Mouse (Mus musculus): ENCODE measurements around the gene Sema6b. TPM values are rescaled to one million over a fixed set of nuclear protein-coding genes. Genes with fewer than 3 reads are reported as not detected.
"Not testable (repeated sequence)": the region's sequence is repeated elsewhere in the genome, so short reads cannot be mapped to it uniquely, and the experiment has no call there.

Sema6b gene
- polyA plus RNA-seq, 1 experiment from 2014 or later = 13.0 TPM

- peaks cover 8% of the 10 kb centered on the region; the same call in 1 of the 2 replicates for H3K27me3 ChIP-seq (replicated peaks)
- ATAC-seq (ENCODE audit: low FRiP score, low read depth) = no peak
- no peaks in the 10 kb centered on the region for H3K36me3 ChIP-seq
- H3K4me2 ChIP-seq (replicated peaks) = no peak overlapping the region
- H3K4me3 ChIP-seq = no peak overlapping the region
- H3K9ac ChIP-seq = no peak overlapping the region
- 64% methylated on average over 1 of the region's 1 CpGs for WGBS
- no peak overlapping the region for H3K27ac ChIP-seq
- H3K4me1 ChIP-seq = no peaks in the 10 kb centered on the region
- H3K9me3 ChIP-seq = no peaks in the 10 kb centered on the region
These were observed 29.1 kb downstream of the Sema6b start for GRCm38 (mm10) chr17:56111021-56111420.

DNA sequence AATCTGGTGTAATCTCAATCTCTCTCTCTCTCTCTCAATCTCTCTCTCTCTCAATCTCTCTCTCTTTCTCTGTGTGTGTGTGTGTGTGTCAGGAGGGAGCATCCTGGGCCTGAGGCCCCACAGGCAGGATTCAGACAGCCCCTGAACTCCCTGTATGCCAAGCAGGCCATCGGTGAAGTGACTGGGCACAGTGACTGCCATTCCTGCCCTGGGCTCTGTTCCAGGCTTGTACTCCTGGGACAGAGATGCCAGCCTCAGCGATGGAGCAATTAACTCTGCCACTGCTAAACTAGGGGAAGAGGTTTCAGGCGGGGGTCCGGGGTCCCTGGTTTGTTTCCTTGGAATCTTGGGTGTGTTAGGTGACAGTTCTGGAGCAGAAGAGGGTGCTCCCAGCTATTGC is 29.6 kb downstream of the Sema6b start:
- ATAC-seq (ENCODE audit: low FRiP score, low read depth) = no peak
- Histone ChIP-seq H3K9me3 (no peaks in the 10 kb centered on the region), H3K4me1 (no peaks in the 10 kb centered on the region), H3K4me2 (replicated peaks) (no peak overlapping the region), H3K9ac (no peak overlapping the region), H3K27me3 (replicated peaks) (0 out of 2 replicates have a peak, but pooled peaks cover 4% of the 10 kb centered on the region), H3K27ac (no peak overlapping the region), H3K4me3 (no peak overlapping the region), H3K36me3 (no peaks in the 10 kb centered on the region)
- 65% methylated on average over 4 of the region's 4 CpGs for WGBS

GRCm38 (mm10) chr17:56109219-56110051 is 30.7 kb downstream of the Sema6b start, which contains the start of gene Plin4:
Gene Plin4, minus strand, starts transcription at chr17:56109803.
- no peaks in the 10 kb centered on the region for H3K9me3 ChIP-seq
- 59% methylated on average over 10 of the region's 10 CpGs for WGBS

DNA sequence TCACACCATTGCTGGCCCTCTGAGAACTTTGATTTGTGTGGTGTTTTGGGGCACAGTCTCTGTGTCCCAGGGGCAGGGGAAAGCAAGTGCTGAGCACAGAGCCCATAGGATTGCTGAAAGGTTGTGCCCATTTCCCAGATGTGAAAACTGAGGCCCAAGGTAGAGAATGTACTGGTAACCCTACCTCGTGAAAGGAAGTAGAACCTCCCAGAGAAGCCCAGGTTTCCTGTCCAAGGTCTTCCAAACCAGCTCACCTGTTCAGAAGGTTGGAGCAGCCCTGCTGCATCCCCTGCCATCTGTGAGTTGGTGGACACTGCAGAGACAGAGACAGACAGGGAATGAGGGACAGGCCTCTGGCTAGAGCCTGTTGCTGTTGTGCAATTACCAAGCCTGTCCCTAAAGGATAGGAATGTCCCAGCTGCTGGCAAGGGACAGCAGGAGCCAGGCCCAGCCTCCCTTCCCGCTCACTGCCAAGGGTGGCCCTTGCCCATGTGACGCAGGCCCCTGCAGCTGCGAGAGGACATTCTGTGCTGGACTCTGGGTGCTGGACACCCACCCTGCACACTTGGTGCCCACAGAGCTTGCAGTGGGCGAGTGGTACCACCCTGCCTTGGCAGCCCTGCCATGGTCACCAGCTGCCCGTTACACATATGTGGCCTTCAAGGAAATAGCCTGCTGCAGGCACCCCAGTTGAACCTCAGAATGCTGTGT is 31.7 kb downstream of the Sema6b start:
- Histone ChIP-seq H3K9me3 (no peaks in the 10 kb centered on the region), H3K9ac (no peak overlapping the region), H3K27me3 (replicated peaks) (no peaks in the 10 kb centered on the region), H3K36me3 (peaks cover 6% of the 10 kb centered on the region), H3K27ac (no peak overlapping the region), H3K4me1 (no peaks in the 10 kb centered on the region), H3K4me3 (no peak overlapping the region), H3K4me2 (replicated peaks) (no peak overlapping the region)
- ATAC-seq (ENCODE audit: low FRiP score, low read depth) = no peak
- WGBS = 81% methylated on average over 6 of the region's 6 CpGs

More at GRCm38 (mm10) chr17:56109219-56110051, 30.7 kb downstream of the Sema6b start, which contains the start of gene Plin4:
- no peak within 1 kb of the TSS for H3K9ac ChIP-seq
- H3K4me1 ChIP-seq = no peaks in the 10 kb centered on the region
- no peaks in the 10 kb centered on the region for H3K36me3 ChIP-seq
- H3K4me3 ChIP-seq = no peak within 1 kb of the TSS
- no peak for ATAC-seq (ENCODE audit: low FRiP score, low read depth)
- H3K4me2 ChIP-seq (replicated peaks) = no peak within 1 kb of the TSS
- H3K27ac ChIP-seq = no peak within 1 kb of the TSS
- H3K27me3 ChIP-seq (replicated peaks) = 0 out of 2 replicates have a peak, but pooled peaks cover 3% of the 10 kb centered on the region

DNA sequence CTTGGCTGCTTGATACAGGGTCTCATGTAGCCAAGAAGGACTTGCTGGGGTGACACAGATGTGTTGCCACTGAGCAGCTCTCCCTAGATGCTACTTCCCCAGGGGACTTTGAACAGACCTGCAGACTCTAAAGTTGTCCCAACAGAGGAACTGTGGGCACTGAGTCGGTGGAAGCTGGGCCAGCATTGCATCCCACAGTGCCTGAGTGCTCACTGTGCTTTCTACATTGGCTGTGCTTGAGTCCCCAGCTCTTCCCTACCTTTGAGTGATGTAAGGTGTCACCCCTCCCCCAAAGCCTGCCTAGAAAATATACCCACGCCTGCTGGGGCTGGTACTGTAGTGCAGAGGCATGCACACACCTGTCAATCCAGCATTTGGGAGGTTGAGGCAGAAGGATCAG is 32.4 kb downstream of the Sema6b start:
- Histone ChIP-seq H3K4me3 (no peak overlapping the region), H3K4me1 (no peaks in the 10 kb centered on the region), H3K9ac (no peak overlapping the region), H3K4me2 (replicated peaks) (no peak overlapping the region), H3K36me3 (peaks cover 13% of the 10 kb centered on the region), H3K27me3 (replicated peaks) (no peaks in the 10 kb centered on the region), H3K9me3 (no peaks in the 10 kb centered on the region), H3K27ac (no peak overlapping the region)
- no peak for ATAC-seq (ENCODE audit: low FRiP score, low read depth)
- WGBS = 76% methylated on average over 2 of the region's 2 CpGs

DNA sequence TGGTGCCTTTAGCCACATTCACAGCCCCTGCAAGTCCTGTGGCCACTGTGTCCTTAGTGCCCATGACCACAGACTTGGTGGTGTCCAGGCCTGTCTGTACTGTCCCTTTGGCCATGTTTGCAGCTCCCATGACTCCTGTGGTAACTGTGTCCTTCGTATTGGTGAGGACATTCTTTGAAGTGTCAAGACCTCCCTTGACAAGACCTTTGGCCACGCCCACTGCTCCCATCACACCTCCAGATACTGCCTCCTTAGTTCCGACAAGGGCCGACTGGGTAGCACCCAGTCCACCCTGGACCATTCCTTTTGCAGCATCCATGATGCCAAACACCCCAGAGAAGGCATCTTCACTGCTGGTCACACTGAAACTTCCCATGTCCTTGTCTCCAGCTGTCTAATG is 33.2 kb downstream of the Sema6b start:
- Histone ChIP-seq H3K27me3 (replicated peaks) (no peaks in the 10 kb centered on the region), H3K4me1 (no peaks in the 10 kb centered on the region), H3K9me3 (no peaks in the 10 kb centered on the region), H3K4me2 (replicated peaks) (no peak overlapping the region), H3K4me3 (no peak overlapping the region), H3K36me3 (peaks cover 21% of the 10 kb centered on the region), H3K9ac (no peak overlapping the region), H3K27ac (no peak overlapping the region)
- WGBS = 75% methylated on average over 4 of the region's 4 CpGs
- no peak for ATAC-seq (ENCODE audit: low FRiP score, low read depth)

DNA sequence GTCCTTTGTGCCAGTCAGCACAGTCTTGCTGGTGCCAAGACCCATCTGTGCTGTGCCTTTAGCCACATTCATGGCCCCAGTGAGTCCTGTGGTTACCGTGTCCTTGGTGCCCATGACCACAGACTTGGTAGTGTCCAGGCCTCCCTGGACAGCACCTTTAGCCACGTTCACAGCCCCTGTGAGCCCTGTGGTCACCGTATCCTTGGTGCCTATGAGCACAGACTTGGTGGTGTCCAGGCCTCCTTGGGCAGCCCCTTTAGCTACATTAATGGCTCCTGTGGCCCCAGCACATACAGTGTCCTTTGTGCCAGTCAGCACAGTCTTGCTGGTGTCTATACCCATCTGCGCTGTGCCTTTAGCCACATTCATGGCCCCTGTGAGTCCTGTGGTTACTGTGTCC is 33.7 kb downstream of the Sema6b start:
- not testable (repeated sequence) for ATAC-seq (ENCODE audit: low FRiP score, low read depth)

DNA sequence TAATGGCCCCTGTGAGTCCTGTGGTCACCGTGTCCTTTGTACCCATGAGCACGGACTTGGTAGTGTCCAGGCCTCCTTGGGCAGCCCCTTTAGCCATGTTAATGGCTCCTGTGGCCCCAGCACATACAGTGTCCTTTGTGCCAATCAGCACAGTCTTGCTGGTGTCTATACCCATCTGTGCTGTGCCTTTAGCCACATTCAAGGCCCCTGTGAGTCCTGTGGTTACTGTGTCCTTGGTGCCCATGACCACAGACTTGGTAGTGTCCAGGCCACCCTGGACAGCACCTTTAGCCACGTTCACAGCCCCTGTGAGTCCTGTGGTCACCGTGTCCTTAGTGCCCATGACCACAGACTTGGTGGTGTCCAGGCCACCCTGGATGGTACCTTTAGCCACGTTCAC is 35.3 kb downstream of the Sema6b start:
- ATAC-seq (ENCODE audit: low FRiP score, low read depth); H3K27me3 ChIP-seq (replicated peaks); H3K4me2 ChIP-seq (replicated peaks); H3K27ac ChIP-seq; H3K9ac ChIP-seq; H3K9me3 ChIP-seq; H3K4me1 ChIP-seq; H3K4me3 ChIP-seq: not testable (repeated sequence)
- peaks cover 42% of the 10 kb centered on the region for H3K36me3 ChIP-seq
- WGBS = 91% methylated on average over 3 of the region's 5 CpGs

More for the DNA sequence above, 33.7 kb downstream of the Sema6b start:
- H3K27ac ChIP-seq; H3K4me1 ChIP-seq; H3K9me3 ChIP-seq; H3K4me3 ChIP-seq; H3K9ac ChIP-seq; H3K27me3 ChIP-seq (replicated peaks); H3K4me2 ChIP-seq (replicated peaks): not testable (repeated sequence)
- 100% methylated on average over 4 of the region's 4 CpGs for WGBS
- H3K36me3 ChIP-seq = peaks cover 26% of the 10 kb centered on the region

- WGBS = 95% methylated on average over 8 of the region's 8 CpGs
- H3K4me1 ChIP-seq = no peaks in the 10 kb centered on the region
- no peak for ATAC-seq (ENCODE audit: low FRiP score, low read depth)
- no peak overlapping the region for H3K4me2 ChIP-seq (replicated peaks)
- no peak overlapping the region for H3K27ac ChIP-seq
- no peaks in the 10 kb centered on the region for H3K9me3 ChIP-seq
- H3K36me3 ChIP-seq = peaks cover 53% of the 10 kb centered on the region
- no peak overlapping the region for H3K4me3 ChIP-seq
- H3K27me3 ChIP-seq (replicated peaks) = no peaks in the 10 kb centered on the region
- H3K9ac ChIP-seq = no peak overlapping the region
These were observed 36.5 kb downstream of the Sema6b start for GRCm38 (mm10) chr17:56103465-56104285.

DNA sequence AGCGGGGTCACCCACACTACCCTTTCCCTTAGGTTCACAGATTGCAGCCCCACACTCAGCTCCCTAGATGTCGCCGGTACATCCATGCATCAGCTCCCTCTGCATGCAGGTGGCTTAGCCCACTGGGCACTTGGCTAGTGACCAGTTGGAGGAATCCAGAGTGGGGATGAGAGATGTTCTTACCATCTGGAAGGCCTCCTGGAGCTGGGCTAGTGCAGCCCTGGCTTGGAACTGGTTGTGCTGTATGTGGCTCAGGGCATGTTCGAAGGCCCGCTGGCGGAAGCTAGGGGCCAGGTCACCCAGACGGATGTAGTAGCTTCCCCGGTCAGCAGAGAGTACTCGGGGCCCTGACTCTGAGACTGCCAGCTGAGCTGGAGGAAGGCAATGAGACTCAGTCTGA is 37.2 kb downstream of the Sema6b start:
- Histone ChIP-seq H3K4me3 (no peak overlapping the region), H3K27me3 (replicated peaks) (no peaks in the 10 kb centered on the region), H3K9ac (no peak overlapping the region), H3K27ac (no peak overlapping the region), H3K4me2 (replicated peaks) (no peak overlapping the region), H3K36me3 (peaks cover 60% of the 10 kb centered on the region), H3K9me3 (no peaks in the 10 kb centered on the region), H3K4me1 (no peaks in the 10 kb centered on the region)
- ATAC-seq (ENCODE audit: low FRiP score, low read depth) = no peak
- 94% methylated on average over 9 of the region's 9 CpGs for WGBS

GRCm38 (mm10) chr17:56102158-56102557 is 38.0 kb downstream of the Sema6b start:
- Histone ChIP-seq H3K4me3 (no peak overlapping the region), H3K27ac (no peak overlapping the region), H3K27me3 (replicated peaks) (no peaks in the 10 kb centered on the region), H3K4me1 (no peaks in the 10 kb centered on the region), H3K9me3 (no peaks in the 10 kb centered on the region), H3K9ac (no peak overlapping the region), H3K36me3 (peaks cover 68% of the 10 kb centered on the region), H3K4me2 (replicated peaks) (no peak overlapping the region)
- WGBS = 92% methylated on average over 5 of the region's 5 CpGs
- ATAC-seq (ENCODE audit: low FRiP score, low read depth) = no peak

DNA sequence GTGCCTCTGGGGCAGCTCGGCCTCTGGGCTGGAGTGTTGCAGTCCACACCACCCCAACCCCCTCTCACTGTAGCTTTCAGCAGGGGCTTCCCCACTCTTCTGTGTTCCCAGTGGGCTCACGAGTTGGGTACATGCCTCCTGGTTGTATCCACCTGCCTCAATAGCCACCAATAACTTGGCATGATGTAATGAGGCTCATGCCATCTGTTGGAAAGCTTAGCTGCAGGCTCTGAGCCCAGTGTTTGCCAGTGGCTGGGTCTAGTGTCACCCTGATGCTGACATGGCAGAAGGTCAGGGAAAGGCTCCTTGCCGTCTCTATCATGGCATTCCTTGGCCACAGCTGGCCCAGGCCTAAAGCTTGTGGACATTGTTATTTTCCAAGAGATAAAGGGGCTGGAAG is 39.3 kb downstream of the Sema6b start:
- no peaks in the 10 kb centered on the region for H3K27me3 ChIP-seq (replicated peaks)
- 96% methylated on average over 3 of the region's 3 CpGs for WGBS
- no peak overlapping the region for H3K9ac ChIP-seq
- no peak overlapping the region for H3K4me3 ChIP-seq
- no peak overlapping the region for H3K27ac ChIP-seq
- peaks cover 81% of the 10 kb centered on the region for H3K36me3 ChIP-seq
- no peak for ATAC-seq (ENCODE audit: low FRiP score, low read depth)
- no peak overlapping the region for H3K4me2 ChIP-seq (replicated peaks)
- H3K9me3 ChIP-seq = no peaks in the 10 kb centered on the region
- H3K4me1 ChIP-seq = no peaks in the 10 kb centered on the region
